Mouse (Mus musculus): ENCODE measurements around the gene Acsl3. TPM values are rescaled to one million over a fixed set of nuclear protein-coding genes. Genes with fewer than 3 reads are reported as not detected.

The Acsl3 gene
- polyA plus RNA-seq (2014; fragmentation: Illumina TruSeq; extraction: RNeasy Lipid Tissue Mini Kit (QIAGEN cat#74804); ENCODE audit: low read depth, low replicate concordance) = 1,533 TPM

GRCm38 (mm10) chr1:78657671-78658440, at the start of gene Acsl3, which contains the start of gene Utp14b:
Acsl3 (plus strand) TSS chr1:78657825.
Utp14b (plus strand) TSS chr1:78658038.

Other genes starting within 250 kb of the Acsl3 start
- 171 TPM for gene Farsb, start 168.9 kb upstream of the Acsl3 start, polyA plus RNA-seq (2014; fragmentation: Illumina TruSeq; extraction: RNeasy Lipid Tissue Mini Kit (QIAGEN cat#74804); ENCODE audit: low read depth, low replicate concordance)
- gene Mogat1, start 146.8 kb upstream of the Acsl3 start, polyA plus RNA-seq (2014; fragmentation: Illumina TruSeq; extraction: RNeasy Lipid Tissue Mini Kit (QIAGEN cat#74804); ENCODE audit: low read depth, low replicate concordance) = not detected
- not detected for gene BC035947, start 145.7 kb upstream of the Acsl3 start, polyA plus RNA-seq (2014; fragmentation: Illumina TruSeq; extraction: RNeasy Lipid Tissue Mini Kit (QIAGEN cat#74804); ENCODE audit: low read depth, low replicate concordance)
- 57.4 TPM for gene Utp14b, start 213 bp downstream of the Acsl3 start, polyA plus RNA-seq (2014; fragmentation: Illumina TruSeq; extraction: RNeasy Lipid Tissue Mini Kit (QIAGEN cat#74804); ENCODE audit: low read depth, low replicate concordance)
- 5.7 TPM for gene Kcne4, start 158.9 kb downstream of the Acsl3 start, polyA plus RNA-seq (2014; fragmentation: Illumina TruSeq; extraction: RNeasy Lipid Tissue Mini Kit (QIAGEN cat#74804); ENCODE audit: low read depth, low replicate concordance)

Measured in sigmoid colon, adult 10 weeks (tissue).